Mouse (Mus musculus): ENCODE results near the gene Prkcb. TPM values are rescaled to one million over a fixed set of nuclear protein-coding genes. Genes with fewer than 3 reads are reported as not detected.

The Prkcb gene
- total RNA-seq, 2 experiments from 2014 or later = 13.4 to 13.5 TPM

DNA sequence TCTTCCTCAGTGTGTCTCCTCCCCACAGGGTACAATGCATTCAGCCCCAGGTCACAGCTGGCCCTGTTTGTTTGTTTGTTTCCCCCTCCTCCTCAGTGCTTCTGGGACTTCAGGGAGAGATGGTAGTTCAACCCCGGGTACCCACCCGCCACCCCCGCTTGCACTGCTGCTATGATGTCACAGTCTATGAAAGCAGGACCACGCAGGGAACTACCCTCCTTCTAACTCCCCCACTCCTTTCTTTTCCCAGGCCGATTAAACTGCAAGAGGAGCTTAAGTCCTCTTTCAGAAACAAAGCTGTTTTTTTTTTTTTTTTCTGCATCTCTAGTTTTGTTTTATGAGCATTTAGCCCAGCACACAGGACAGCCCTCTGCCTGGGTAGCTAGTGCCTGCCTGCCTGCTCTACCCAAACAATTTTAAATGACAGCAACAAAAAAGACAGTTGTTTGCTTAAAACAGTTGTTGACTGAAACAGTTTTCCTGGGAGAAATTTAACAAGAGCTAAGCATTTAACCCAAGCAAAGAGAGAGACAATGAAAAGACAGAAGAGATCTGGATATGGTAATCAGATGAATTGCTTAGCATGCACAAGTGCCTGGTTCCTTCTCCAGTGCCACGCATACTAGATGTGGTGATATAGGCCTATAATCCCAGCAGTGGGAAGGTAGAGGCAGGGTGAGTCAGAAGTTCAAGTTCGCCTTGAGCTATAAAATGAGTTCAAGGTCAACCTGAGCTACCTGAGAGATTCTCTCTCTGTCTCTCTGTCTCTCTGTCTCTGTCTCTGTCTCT lies 232.5 kb downstream of the Prkcb start:
- no peak for DNase-seq

DNA sequence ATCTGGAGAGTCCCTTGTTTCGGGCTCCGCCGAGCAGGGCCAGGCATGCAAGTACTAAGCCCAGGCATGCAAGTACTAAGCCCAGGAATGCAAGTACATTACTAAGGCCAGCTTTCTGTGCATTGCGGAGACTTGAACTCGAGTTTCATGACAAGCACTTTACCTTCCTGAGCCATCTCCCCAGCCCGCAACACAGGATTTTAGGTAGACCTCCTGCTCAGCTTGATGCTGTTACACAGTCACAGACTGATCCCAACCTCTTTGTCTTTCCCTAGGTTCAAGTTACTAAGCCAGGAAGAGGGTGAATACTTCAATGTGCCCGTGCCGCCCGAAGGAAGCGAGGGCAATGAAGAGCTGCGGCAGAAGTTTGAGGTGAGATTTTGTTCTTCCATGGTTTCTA lies 239.7 kb downstream of the Prkcb start:
- DNase-seq = no peak

DNA sequence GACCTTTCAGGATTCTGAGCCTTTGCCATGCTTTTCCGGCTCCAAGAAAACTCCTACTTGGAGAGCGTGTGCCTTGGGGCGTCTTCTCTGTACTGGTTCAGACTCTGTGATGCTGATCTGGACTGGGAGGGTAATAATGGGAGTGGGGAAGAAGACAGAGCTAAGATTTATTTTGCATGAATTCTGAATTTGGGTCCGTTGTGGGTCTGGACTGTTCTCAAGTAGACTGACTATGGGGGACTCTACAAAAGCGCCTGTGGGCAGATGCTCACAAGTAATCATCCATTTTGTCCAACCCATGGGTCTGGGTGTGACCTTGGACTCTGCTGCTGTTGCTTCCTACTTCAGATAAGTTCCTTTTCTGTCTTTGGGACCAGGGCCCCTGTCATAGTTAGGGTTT lies 240.1 kb downstream of the Prkcb start:
- DNase-seq = no peak

DNA sequence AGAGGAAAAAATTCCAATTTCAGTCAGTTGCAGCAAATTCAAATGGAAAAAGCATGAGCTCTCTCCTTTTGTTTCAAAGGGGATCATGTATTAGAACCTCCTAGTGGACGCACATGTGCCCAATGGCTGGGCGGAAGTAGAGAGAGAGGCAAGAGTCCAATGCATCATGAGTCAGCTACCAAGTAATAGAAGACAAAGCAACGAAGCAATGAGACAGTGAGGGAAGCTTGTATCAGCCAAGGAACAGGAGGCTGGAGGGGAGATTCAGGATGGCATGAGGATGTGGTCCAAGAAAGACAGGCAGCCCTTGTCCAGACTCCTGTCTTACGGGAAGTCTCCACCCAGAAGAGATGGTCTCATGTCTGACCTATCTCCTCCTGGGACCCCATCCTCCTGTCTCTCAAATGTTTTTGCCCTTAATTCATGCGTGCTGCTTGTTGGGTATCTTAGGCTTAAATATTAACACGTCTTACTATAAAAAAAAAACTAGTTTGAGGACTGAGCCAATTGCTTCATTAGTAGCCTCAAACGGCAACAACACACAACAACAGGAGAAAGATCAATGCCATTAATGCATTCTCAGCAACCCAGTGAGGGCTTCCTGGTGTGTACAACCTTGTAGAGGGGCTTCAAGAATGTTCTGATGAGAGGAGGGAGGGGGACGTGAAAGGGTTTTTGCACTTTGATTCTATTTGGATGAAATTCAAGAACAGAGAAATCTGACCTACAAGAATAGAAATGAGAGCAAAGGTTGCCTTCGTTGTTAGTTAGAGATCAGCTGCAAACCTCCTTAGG lies 245.2 kb downstream of the Prkcb start:
- DNase-seq = no peak

DNA sequence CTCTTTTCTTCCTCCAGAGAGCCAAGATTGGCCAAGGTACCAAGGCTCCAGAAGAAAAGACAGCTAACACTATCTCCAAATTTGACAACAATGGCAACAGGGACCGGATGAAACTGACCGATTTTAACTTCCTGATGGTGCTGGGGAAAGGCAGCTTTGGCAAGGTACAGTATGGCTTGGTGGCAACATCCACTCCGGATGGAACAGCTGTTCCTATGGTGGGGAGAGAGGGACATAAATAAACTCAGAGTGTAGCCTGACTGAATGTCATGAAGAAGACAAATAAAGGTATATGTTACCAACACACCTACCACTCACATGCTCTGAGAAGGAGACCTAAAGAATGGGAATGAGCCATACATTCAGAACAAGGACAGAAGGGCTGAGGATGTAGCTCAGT lies 256.1 kb downstream of the Prkcb start:
- DNase-seq = no peak

DNA sequence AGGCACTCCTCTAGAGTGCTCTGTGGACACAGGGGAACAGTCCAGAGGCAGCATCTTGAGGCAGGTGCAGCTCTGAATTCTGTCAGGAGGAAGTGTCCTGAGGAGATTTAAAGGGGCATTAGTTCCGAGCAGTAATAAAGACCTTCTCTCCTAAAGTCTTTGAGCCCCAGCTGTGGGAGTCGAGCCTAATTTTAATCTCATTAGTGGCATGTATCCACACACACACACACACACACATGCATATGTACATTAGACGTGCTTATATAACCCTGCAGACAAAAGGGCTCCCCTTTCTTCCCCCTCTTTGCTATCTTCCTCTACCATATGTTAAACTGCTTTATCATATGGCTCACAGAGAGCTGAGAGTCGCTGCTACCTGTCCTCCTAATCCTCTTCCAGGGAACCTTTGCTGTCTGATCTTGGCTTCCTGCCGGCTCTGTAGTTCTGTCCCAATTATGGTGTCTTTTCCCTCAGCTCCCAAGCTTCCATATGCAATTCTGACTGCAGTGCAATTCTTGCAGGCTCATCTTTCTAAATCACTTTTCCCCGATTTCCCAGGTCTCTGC lies 268.1 kb downstream of the Prkcb start:
- no peak for DNase-seq

DNA sequence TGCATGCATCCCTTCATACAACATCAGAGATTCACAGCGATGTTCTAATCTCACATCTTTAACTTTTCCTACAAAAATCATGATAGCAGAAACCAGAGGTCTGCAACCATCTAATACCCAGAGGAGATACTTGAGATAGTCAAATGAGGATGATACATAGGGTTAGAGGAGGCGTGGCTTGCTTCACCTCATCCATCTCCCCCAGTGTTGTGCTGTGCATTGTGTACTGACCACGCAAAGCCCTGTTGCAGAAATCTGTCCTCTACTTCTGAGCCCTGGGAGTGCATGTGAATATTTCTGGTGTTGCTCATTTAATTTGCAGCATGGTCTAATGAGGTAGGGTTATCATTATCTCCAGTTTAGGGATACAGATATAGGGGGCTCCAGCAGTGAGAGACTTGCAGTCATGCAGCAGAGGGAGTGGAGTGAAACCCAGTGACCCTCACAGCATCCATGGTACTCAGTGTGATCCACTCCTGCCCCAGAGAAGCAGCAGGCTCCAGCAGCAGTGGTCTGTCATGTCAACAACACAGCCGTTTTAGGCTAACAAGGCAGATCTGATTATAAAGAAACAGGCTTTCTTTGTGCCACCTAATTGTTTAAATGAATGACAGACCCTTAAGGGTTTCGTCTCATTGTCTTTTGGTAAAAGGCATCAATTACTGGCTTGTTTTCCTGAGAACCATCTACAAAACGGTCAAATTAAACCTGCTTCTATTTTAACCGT lies 269.7 kb downstream of the Prkcb start:
- no peak for DNase-seq

DNA sequence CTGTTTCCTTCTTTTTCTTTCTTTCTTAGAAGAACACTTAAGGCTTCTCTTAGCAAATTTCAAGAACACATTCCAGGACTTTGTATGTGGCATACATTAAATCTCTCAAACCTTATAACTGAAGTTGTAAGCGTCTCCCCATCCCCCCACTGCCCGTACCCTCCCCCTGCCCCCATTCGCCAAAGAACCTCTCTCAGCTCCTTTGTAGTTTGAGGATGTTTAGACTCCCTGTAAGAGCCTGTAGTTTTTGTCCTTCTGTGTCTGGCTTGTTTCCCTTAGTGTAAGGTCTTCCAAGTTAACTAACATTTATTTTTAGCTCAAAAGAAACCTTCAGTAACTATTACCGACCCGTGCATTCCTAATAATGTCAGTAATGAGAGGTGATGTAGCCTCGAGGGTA lies 270.4 kb downstream of the Prkcb start:
- no peak for DNase-seq

DNA sequence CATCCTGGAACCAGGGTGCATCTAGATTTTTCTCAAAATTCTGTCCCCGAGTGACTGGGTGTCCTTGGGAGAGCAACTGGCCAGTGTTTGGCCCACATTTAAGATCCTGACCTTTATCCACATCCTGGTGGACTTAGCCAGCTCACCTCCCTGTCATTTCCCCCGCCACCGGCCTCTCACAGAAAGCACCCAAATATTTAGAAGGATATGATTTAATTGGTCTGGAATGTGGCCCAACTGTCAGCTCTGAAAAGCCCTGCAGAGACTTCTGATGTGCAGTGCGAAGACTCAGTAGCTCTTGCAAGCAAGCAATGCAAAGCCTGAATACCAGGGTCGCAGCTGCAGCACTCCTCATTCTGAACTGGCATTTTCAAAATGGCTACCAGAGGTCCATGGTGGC lies 274.0 kb downstream of the Prkcb start:
- DNase-seq = no peak

DNA sequence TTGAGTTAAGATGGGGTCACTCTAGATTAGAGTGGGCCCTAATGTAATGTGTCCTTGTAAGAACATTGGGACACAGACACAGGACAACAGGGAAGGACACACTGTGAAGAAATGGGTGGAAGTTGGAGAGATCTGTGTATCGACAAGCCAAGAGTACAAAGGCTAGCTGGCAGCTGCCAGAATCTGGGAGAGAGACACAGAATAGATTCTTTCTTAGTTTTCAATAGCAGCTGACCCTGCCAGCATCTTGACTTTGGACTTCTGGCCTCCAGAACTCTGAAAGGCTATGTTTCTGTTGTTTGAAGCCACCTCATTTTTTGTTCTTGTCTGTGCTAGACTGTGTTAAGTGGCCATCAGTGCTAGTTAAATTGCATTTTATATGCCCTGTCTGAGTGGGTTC lies 276.8 kb downstream of the Prkcb start:
- no peak for DNase-seq

DNA sequence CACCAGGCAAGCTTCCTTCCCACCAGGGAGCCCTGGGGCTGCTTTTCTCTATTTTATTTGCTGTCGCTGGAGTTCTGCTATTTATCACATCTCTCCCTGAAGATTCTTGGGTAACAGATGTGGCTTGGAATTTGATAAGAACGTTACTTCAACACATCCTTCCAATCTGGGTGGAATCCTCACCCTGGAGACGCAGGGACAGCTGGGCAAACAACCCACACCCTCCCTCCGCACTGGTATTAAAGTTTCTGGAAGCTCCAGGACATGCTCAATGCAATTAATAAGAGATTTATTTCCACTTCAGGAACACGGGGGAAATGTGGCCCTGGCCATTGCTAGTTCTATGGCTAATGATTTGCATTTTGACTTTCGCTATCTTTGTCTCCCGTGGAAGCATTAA lies 277.5 kb downstream of the Prkcb start:
- no peak for DNase-seq

DNA sequence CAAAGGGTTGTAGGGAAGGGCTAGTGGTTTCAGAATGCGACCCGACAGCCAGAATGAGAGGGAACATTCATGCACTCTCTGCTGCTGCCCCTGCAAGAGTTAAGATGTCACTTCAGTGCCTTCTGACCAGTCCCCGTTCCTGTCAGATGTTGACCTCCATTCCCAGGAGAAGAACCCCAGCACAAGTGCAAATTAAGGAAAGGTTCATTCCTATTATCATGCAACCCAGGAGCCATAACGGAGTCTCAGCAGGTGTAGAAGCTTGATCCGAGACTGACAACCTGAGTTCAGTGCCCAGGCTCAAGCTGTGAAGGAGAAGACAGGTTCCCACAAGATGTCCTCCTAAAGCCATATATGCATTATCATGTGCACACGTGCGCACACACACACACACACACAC lies 280.2 kb downstream of the Prkcb start:
- DNase-seq = no peak

DNA sequence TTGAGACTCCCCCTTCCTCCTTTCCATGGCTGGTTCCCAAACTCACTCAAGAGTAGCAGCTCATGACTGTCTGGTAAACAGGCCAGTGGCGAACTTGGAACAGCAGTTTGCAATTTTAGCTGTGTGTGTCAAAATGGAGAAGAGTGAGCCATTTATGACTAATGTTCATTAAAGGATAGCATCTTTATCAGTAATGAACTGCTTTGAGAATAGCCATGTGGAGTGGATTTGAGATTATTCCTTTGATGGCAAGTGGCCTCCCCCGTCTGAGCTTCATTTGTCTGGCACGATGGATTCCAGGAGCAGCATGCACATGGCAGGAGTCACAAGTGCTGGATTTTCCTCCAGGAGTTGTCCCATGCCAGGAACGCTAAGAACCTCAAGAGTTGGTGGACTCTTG lies 281.9 kb downstream of the Prkcb start:
- DNase-seq = no peak

DNA sequence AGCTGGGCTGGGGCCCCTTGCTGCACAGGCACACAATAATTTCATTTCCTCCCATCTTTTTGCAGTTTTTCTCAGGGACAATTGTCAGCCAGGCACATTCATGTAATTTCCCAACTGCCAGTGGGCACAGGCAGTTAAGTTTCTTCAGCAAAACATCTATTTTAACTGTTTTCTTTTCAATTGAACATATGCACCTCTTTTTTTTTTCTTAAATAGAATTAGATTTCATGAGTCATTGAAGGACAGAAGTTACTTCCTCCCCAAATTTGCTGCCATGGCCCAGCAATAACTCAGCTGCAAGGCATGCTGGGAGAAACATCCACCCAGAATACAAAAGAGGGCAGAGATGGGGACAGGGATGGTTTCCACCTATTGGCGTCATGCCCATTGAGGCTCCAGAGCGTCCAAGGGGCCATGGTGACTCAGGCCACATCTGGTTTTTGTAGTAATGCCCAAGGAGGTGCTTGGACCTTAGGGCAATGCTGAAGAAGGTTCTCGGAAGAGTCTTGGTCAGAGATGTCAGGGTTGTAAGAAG lies 284.6 kb downstream of the Prkcb start:
- DNase-seq = no peak

DNA sequence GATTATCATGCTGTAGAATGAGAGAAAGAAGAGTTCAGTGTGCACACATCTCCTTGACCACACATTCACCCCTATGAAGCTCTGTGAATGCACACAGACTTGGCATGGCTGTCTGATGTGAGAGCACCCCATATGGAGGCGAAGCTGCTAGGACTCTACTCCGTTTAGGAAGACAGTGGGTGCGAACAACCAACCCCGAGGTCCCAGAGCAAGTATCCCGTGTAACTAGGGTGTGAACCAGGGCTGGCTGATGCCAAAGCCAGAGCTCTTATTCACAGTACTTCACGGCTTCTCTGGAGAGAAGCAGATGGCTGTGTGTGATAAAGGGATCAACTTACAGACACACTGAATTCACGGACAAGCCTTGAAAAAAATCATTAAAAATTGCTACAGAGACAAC lies 285.9 kb downstream of the Prkcb start:
- DNase-seq = no peak

DNA sequence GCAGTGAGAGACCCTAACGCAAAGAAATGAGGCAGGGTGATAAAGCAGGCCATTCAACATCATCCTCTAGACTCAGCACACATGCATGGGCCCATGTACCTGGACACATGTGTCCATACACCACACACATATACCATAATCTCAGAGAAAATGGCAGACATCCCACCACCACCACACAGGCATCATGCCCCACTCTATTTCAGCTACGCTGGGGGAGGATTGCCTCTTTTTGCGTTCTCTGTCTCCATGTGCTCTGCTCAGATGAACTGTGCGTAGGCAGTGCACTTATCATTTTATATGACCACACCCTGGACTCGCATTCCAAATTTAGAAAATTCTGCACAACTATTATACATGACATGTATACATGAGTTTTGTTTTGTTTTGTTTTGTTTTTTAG lies 286.5 kb downstream of the Prkcb start:
- no peak for DNase-seq

DNA sequence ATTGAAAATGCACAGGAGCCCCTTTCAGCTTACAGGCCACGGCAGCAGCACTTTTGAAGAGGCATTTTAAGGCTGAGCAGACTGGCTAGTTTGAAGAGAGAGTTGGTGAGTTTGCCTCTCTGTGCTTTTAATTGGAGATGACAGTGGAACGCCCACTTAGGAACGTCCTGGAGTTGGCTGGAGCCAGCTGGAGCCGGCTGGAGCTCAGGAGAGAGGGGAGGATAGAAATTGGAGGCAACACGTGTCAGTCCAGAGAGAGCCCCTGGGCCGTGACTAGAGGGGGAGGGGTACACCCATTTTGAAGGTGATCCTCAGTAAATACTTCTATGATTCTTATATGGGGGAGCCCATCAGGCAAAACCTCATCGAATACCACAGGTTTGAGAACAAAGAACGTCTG lies 287.0 kb downstream of the Prkcb start:
- DNase-seq = no peak

DNA sequence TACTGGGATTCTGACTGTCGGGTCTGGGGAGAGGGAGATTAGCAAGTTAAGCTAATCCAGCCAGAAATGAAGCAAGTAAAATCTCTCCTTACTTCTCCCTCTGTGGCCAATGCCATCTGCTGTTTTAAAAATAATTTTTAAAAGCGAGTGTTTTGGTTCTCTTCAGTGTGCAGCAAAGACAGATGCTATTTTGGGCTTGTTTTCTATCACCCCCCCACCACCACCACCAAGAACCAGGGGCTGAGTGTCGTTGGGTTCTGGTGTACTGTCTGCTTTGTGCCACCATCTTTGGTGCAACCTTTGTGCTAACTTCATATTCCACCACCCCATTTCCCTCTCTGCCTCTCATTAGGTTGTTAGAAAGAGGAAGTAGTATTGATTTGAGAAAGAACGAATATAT lies 289.0 kb downstream of the Prkcb start:
- no peak for DNase-seq

DNA sequence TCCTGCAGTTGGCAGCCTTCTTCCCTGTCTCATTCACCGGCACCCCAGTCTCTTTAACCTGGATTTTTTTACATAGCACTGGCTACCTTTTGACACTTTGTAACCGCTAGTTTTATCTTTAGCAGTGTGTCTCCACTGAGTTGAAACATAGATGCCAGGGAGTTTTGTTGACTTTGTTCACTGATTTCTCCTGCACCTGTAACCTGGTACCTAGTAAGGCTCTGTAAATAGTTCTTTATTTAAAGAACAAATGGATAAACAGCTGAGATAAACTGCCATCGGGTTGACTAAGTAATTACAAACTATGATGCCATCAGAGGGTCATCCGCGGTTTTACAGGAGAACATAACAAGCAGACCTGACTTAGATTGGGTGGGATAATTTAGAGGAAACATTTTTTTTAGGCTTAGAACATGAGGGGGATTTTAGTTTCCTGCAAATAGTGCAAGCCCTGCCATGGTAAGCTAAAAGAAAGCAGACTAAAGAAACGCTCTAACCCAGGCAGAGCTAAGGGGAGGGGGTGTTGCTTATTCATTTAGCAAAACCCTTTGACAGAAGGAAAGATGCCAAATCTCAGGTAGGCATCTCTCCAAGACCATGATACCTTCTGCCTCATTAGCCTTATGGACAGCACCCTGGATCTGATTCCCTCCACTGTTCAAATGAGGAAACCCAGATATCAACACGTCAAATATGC lies 291.1 kb downstream of the Prkcb start:
- no peak for DNase-seq

DNA sequence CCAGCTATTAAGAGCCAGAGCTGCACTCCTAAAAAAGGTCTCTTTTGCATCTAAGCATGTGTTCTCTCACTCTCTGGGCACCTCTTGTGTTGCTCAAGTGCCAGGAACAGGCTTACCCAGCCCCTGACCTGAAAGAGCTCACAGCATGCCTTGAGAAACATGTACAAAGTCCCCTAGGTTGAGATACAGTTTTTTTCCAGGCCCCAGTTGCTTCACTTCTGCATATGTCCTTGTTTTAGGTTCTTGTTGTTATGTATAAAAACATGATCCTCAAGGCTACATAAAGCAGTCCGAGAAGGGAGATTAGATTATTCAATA lies 291.6 kb downstream of the Prkcb start:
- no peak for DNase-seq

DNA sequence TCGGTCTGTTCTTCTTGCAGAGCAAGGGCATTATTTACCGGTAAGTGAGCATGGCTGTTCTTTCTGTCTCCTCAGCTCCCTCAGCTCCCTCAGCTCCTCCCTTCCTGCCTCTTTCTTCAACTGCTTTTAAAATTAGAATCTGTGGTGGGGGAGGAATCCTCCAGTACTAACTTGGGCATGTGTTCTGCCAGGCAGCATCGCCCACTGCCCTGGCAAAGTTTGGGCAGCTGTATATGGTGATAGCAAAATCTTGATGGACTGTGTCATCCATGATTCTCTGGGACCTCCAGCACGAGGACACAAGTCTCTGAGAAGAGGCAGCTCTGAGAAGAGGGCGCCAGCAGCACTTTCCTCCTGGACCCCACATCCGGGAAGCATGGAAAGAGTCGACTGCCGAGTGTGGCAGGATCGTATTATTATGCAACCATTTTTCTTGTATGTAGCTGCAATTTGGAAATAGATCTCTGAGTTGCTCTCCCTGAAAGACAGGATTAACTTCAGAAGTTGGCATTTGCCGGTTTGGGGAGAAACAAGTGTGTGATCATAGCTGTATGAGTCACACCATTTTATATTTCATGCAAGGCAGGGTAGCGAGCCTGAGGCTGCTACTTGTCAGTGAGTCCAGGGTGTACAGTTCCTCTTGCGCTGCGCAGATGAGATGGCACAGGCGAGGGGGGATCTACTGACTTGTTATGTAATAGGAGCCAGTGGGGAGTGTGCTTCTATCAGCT lies 296.0 kb downstream of the Prkcb start:
- DNase-seq = no peak

Data from adrenal gland, postnatal 10 days (tissue).